ENCODE assay signal across 8 mouse cellular contexts in the genomic region with DNA sequence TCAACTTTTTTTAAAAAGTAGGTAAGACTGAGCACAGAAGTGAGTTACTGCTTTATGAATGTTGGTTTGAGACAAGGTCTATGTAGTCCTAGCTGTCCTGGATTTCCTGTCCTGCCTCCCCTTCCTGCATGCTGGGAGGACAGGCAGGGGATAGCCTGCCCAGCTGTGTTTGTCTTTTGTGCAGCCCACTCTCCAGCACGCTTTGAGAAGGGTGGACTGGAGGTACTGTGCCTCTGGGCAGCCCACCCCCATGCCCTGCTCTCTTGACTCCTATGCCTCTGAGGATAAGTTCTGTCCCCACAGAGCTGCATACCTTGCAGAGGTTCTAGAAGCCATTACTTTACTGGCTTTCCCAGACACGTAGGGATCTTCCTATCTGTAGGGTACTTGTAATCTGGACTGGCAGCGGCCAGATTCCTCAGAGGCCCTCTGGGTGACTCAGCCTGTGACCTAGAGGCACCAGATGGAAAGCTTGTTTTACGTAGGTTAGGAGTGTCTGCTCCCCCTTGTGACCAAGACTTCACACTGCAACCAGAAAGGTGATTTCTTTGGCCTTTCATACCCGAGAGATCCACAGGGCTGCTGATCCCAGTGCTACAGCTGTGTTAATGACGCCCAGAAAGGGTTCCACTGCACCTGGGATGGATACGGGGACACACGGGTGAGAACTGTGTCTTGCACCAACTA. TPM values are rescaled to one million over a fixed set of nuclear protein-coding genes. Genes with fewer than 3 reads are reported as not detected.
DNase-seq lines count a peak whose midpoint lies in the region; ATAC-seq and TF ChIP-seq lines count a peak whose summit lies in the region.

No protein-coding gene starts in this region.

- peaks cover 65% of the 10 kb centered on the region for H3K36me3 ChIP-seq in forebrain, embryonic 13.5 days (ENCODE audit: poor library complexity, severe bottlenecking)
- peaks cover 16% of the 10 kb centered on the region for H3K36me3 ChIP-seq in small intestine, adult 2 months (ENCODE audit: control insufficient read depth, insufficient read depth, low read length)

- no peak overlapping the region for H3K4me3 ChIP-seq in forebrain, embryonic 13.5 days
- no peak overlapping the region for H3K4me3 ChIP-seq in small intestine, adult 2 months (ENCODE audit: low read depth, low read length)

- H3K27ac ChIP-seq in forebrain, embryonic 13.5 days, result no peak overlapping the region
- no peak overlapping the region for H3K27ac ChIP-seq in small intestine, adult 2 months (ENCODE audit: insufficient read depth, low read depth, low read length)

- H3K9me3 ChIP-seq in forebrain, embryonic 13.5 days (replicated peaks), result no peaks in the 10 kb centered on the region

- no peaks in the 10 kb centered on the region for H3K4me1 ChIP-seq in forebrain, embryonic 13.5 days
- H3K4me1 ChIP-seq in small intestine, adult 2 months (ENCODE audit: control insufficient read depth, insufficient read depth, insufficient read length, low read length), result peaks cover 10% of the 10 kb centered on the region; the same call in 1 of the 2 replicates

- no peak; the same call in 1 of the 2 replicates for TF ChIP-seq POLR2A in small intestine, adult 2 months (IDR thresholded peaks at IDR 0.05; ENCODE audit: low read depth, low read length)

- DNase-seq in layer of hippocampus, adult 11-12 months (ENCODE audit: low spot score), result peak; percentile 57
- DNase-seq in layer of hippocampus, adult 9-10 months (ENCODE audit: low spot score), result no peak
- DNase-seq in c-Kit-positive CD71-positive TER-119-negative erythroid progenitor cells, embryonic 14.5 days (ENCODE audit: low read depth), result peak; percentile 76
- peak; percentile 75 for DNase-seq in heart, postnatal 4 days
- peak; percentile 42 to 43 for DNase-seq in layer of hippocampus, adult 8-10 months (ENCODE audit: low spot score in 2 of 2)

- no peak overlapping the region for H3K4me2 ChIP-seq in forebrain, embryonic 13.5 days

- peak; percentile 53; the same call in 1 of the 2 replicates for ATAC-seq in forebrain, embryonic 13.5 days
- peak; percentile 99 for ATAC-seq in megakaryocyte, adult 5-6 weeks (ENCODE audit: poor library complexity, severe bottlenecking)

- TF ChIP-seq CTCF in small intestine, adult 2 months (IDR thresholded peaks at IDR 0.05; ENCODE audit: extremely low read depth, insufficient read length, insufficient replicate concordance, low read depth, low read length), result peak; percentile 73; the same call in 1 of the 2 replicates

- H3K9ac ChIP-seq in forebrain, embryonic 13.5 days, result no peak overlapping the region

- no peaks in the 10 kb centered on the region for H3K27me3 ChIP-seq in forebrain, embryonic 13.5 days
- H3K27me3 ChIP-seq in small intestine, adult 2 months (ENCODE audit: control insufficient read depth, insufficient read depth, low read length), result no peaks in the 10 kb centered on the region

- WGBS in forebrain, embryonic 13.5 days, result 41% methylated on average over 8 of the region's 8 CpGs
- 15% methylated on average over 8 of the region's 8 CpGs for WGBS in small intestine, adult 2 months

RNA-seq across cellular contexts. Expression of a gene that starts 17.9 kb away (rescaled TPM):
- 10.0 and 12.2 TPM in 2 replicates for polyA plus RNA-seq in forebrain, embryonic 13.5 days (2015; fragmentation: Nextera tagmentation; extraction: Ambion mirVana)
- total RNA-seq in heart, postnatal 4 days (2021), result 1 to 10 TPM; 7.0 to 9.0 TPM
- total RNA-seq in layer of hippocampus, adult 8-10 months (2022), result 10 to 100 TPM in 3 of 4 experiments, 1 to 10 TPM in 1; 8.9 to 14.4 (median 10.9) TPM
- 1.5 and 3.3 TPM in 2 replicates for total RNA-seq in megakaryocyte, adult 5-6 weeks (2015)
- total RNA-seq in megakaryocyte, adult 5-6 weeks (2017), result 1.1 and 3.0 TPM in 2 replicates
- polyA plus RNA-seq in small intestine, adult 2 months (2012; rRNA removed), result 8.3 and 50.9 TPM in 2 replicates

RNA-seq across cellular contexts. Expression of a gene that starts 39.5 kb away (rescaled TPM):
- 25.2 and 32.2 TPM in 2 replicates for polyA plus RNA-seq in forebrain, embryonic 13.5 days (2015; fragmentation: Nextera tagmentation; extraction: Ambion mirVana)
- total RNA-seq in heart, postnatal 4 days (2021), result 10 to 100 TPM; 39.4 to 43.1 TPM
- 10 to 100 TPM; 72.6 to 88.3 (median 86.3) TPM for total RNA-seq in layer of hippocampus, adult 8-10 months (2022)
- 26.0 and 30.3 TPM in 2 replicates for total RNA-seq in megakaryocyte, adult 5-6 weeks (2015)
- 117 and 121 TPM in 2 replicates for total RNA-seq in megakaryocyte, adult 5-6 weeks (2017)
- 14.2 and 24.9 TPM in 2 replicates for polyA plus RNA-seq in small intestine, adult 2 months (2012; rRNA removed)

RNA-seq across cellular contexts. Expression of a gene that starts 52.6 kb away (rescaled TPM):
- polyA plus RNA-seq in forebrain, embryonic 13.5 days (2015; fragmentation: Nextera tagmentation; extraction: Ambion mirVana), result 14.0 and 15.5 TPM in 2 replicates
- total RNA-seq in heart, postnatal 4 days (2021), result 10 to 100 TPM; 12.5 to 13.6 TPM
- total RNA-seq in layer of hippocampus, adult 8-10 months (2022), result 10 to 100 TPM; 30.9 to 39.3 (median 33.1) TPM
- 7.3 and 8.7 TPM in 2 replicates for total RNA-seq in megakaryocyte, adult 5-6 weeks (2015)
- 3.7 and 5.4 TPM in 2 replicates for total RNA-seq in megakaryocyte, adult 5-6 weeks (2017)
- 61.0 and 121 TPM in 2 replicates for polyA plus RNA-seq in small intestine, adult 2 months (2012; rRNA removed)
